Mouse (Mus musculus): ENCODE measurements around the gene Hmcn1.

GRCm38 (mm10) chr1:150994612-150995011 is 1.4 kb upstream of the Hmcn1 start:
- TF ChIP-seq GATA1 (IDR thresholded peaks at IDR 0.05; ENCODE audit: low read length), result no peak
- TF ChIP-seq TAL1 (IDR thresholded peaks at IDR 0.05; ENCODE audit: low read length), result no peak
